Mouse (Mus musculus) heart, adult 9 months (tissue): ENCODE measurements at regions not wholly inside any gene's neighbourhood (a gene's known extent, or its start where the extent isn't known, plus 50 kb on each side); places are given as distances from the start of the nearest gene placed in this dataset.
A peak's percentile ranks its signal among the peaks of the same experiment; 100 is the strongest.
"Not testable (repeated sequence)": the region's sequence is repeated elsewhere in the genome, so short reads cannot be mapped to it uniquely, and the experiment has no call there.

Experiments used
- DNase-seq, 2 experiments: peaks; one replicate each; pipeline ENCODE4 v3.0.0; 2022; ENCODE audit warnings: low spot score in 2 of 2

DNA sequence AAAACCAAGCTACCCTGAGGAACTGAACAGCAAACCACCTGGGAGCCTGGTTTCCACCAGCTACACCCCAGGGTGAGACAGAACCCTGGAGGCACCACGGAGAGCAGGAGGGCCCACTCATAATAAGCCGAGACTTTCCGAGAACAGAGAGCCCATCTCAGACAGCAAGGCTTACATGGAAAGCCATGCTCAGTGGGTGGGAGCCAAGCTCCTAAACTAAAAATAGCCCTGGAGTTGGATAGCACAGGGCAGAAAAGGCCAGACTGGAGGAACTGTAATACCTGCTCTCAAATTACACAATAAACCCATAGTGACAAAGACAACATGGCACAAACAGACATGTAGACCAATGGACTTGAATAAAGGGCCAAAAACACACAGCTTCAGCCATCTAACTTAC, 69.9 kb downstream of the Fbxo4 start:
- DNase-seq, result peak; percentile 4 to 6

DNA sequence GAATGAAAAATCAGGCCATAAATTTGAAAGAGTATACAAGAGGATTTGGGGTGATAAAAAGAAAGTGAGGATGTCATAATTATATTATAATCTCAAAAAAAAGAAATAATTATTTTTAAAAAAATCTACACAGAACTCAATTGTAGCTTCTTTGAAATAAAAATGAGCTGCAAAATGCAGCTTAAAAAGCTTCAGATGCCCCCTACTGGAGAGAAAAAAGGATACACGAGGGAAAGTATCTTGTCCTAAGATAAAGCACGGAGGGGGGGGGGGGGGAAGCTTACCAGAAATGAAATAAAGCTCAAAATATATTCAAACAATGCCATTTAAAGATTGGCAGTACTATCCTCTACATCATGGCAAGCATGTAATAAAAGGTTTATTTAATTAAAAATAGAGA, 70.7 kb downstream of the Fbxo4 start:
- peak in 1 of 2 experiments; percentile 18 for DNase-seq

DNA sequence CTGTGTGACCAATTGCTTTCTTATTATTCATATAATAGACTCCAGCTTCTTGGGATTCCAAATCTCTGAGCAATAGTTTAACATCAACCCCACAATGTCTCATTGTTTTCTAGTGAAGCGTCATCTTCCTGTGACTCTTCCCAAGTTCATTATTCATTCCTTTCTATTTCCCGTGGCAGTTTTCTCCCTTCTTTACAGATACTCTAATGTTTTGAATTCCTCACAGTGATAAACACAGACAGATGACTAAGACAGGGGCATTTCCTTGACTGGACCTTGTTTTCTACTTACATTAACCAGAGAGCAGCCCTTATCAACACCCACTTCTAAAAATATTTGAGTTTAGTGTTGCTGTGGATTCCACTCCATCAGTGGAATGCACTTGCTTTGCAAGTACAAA, 73.8 kb downstream of the Fbxo4 start:
- no peak for DNase-seq

DNA sequence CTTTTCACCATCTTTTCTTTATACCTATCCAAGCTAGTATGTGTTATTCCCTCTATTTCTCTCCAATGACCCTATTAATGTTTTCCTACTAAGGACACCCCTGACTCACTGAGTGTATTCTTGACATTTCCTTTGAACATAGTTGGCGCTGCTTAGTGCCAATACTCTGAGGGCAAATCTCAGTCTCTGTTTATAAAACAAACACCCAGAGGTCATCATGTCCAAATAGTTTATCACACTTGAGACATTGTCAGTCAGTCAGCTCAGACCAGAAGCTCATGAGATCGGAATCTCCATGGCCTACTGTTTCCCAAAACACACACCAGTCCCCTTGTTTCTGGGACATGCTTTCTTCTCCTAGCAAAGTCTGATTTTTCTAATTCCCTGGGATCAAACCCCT, 100.9 kb downstream of the Fbxo4 start:
- DNase-seq, result no peak

DNA sequence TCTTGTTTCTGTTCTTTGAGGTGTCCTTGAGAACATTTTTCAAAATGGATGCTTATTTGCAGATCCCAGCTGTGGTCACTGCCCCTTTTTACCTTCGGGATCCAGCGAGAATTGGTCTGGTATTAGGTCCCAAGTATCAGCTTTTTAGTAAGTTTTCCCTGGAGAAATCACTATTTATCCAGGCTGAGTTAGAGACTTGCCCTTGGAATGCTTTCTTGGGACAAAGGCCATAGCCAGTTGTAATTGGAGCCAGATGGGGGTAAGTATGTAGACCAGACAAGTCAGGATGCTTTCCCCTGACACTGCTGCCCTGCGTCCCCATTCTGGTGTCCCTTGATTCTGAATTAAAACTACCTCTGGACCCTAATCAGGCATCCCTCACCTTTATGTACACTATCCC, 101.9 kb downstream of the Fbxo4 start:
- DNase-seq, result no peak

DNA sequence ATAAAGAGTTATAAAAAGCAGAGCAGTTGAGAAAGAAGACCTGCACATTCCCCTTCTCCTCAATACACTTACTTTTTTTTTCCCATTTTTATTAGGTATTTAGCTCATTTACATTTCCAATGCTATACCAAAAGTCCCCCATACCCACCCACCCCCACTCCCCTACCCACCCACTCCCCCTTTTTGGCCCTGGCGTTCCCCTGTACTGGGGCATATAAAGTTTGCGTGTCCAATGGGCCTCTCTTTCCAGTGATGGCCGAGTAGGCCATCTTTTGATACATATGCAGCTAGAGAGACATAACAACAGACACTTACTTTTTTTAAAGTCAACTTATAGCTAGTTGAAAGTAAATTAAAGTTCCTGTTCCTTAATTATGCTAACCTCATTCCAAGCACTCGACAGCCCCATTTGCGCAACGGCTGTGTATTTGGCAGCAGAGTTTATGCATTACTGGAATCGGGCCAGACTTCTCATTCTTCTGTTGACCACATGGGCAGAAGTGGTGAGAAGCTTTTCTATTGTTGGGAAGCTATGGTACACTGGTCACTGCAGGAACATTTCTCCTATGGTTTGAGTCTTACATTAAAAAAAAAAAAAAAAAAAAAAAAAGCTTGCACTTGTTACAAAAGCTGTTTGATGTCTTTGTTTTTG, 104.0 kb downstream of the Fbxo4 start:
- peak; percentile 25 to 65 for DNase-seq

DNA sequence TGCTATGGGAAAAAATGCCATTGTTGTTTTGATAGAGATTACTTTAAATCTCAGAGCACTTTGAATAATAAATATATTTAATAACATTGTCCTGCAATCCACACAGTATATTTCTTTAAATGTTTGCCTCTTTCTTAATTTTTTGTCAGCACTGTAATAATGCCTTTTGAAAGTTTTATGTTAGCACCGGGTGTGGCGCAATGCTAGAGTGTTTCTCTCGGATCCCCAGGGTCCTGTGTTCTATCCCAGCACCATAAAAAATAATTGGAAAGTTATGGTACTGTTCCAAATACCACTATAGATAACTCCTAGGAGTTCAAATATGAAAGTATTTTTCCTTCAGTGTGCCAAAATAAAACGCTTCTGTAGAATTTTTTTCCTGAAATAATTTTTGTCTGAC, 147.6 kb downstream of the Fbxo4 start:
- no peak for DNase-seq

DNA sequence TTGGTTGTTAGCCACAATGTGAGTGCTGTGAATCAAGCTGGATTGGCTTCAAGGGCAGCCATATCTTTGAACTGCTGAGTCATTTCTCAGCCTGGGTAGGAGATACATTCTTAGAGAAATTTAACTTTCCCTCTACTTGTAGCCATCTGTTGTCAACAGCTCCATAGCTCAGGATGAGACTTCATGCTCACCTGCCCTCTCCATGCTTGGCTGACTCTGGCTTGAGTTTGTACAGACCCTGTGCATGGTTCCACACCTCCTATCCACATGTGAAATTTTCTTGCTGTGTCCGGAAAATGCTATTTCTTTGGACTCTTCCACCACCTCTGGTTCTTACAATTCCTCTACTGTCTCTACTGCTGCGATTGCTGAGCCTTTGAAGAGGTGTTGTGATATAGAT, 173.9 kb downstream of the Fbxo4 start:
- no peak for DNase-seq

DNA sequence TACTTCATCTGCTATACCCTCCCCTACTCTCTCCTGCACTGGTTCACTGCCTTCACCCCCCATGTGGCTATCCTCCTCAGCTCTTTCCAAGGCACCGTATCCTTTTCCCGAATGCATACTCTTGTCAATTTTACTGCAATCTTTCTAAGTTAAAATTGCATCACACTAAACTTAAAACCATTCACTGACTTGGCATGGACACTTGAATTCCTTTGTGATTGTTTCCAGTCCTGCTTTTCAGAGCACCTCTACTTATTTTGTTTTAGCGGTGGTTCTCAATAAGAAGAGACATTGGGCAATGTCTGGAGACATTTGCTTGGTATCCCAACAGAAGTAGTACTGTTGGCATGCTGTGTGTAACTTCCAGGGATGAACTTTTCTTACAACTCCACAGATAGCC, 192.6 kb upstream of the Ghr start:
- no peak for DNase-seq

DNA sequence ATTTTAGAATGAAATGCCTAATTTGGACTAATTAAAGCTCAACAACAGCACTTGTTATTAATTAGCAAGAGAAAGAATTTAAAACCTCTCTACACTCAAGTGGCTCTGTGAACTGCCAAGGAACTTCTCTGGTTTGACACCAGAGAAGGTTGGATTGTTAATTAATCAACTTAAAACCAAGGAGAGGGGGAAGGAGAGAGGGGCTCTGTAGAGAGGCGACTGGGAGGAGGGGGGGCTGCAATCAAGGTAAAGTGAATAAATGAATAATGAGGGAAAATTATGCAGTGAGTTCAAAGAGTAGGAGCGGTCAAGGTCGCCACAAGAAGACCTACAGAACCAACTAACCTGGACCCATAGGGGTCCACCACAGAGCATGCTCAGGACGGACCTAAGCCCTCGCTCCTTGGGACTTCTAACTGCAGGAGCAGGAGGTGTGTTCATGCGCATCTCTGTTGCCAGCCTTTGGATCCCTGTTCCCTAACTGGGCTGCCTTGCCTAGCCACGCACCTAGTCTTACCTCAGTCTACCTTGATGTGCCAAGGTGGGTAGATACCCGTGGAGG, 189.0 kb upstream of the Ghr start:
- DNase-seq, result no peak

DNA sequence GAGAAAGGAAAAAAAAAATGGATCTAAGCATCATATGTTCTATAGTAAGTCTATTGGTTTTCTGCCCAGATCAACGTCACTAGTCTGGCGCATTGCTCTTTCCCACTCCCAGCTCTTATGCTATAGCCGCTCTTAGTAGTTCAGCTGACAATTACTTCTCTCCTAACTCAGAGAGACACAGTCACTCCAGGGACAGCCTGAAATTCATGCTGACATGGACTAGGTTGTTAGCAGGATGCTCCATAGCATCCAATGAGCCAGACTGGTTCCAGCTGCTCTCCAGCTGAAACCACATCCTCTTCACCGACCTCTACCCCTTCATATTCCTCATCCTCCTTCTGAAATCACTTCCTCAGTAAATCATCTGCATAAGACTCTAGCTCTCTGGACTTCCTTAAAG, 187.0 kb upstream of the Ghr start:
- peak in 1 of 2 experiments; percentile 21 for DNase-seq

DNA sequence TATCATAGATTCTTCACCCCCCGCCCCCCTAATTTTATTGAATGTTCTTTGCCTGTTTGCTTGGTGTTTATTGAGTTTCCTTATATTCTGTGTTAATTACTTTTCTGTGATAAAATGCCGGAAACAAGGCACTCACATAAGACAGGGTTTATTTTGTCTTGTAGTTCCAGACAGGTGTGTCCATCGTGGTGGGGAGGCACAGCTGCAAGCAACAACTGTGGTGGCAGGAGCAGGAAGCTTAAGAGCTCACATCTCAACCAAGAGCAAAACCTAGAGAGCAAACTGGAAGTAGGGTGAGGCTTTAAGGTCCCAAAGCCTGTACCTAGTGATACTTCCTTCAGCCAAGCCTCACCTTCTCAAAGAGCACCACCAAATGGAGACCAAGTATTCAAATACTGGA, 181.4 kb upstream of the Ghr start:
- DNase-seq, result no peak

DNA sequence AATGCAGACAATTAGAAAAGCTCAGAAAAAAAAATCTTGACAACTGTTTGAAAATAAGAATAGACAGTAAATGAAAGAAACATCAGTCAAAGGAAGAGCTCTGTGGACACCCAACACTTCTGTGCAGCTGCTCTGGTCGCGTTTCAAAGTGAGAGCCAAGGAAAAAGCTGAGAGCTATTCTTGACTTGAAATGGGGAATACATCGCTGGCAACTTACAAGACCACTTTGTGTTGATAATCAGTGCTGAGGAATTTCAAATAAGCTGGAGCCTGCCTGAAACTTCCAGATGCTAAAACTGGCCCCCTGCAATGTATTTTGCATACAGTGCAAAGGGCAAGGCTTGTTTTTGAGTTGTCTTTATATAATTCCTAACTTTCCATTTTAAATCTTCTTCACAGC, 177.1 kb upstream of the Ghr start:
- DNase-seq, result peak in 1 of 2 experiments; percentile 14

DNA sequence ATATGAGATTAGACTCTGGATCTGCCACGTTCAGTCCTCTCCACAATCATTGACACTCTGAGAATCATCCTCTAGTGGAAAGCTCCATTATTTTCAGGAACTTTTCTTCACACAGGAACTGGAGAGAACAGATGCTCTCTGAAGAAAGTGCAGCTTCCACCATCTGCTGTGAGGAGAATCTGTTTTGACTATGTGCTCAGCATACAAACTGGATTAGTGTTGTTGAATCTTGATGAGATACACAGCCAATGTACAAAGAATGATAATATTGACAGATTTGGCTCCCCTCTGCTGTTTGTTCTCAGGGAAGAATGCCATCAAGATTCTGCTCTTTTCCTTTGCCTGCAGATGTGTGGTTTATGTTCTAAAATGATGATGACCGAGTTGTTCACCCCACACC, 172.3 kb upstream of the Ghr start:
- DNase-seq, result no peak

DNA sequence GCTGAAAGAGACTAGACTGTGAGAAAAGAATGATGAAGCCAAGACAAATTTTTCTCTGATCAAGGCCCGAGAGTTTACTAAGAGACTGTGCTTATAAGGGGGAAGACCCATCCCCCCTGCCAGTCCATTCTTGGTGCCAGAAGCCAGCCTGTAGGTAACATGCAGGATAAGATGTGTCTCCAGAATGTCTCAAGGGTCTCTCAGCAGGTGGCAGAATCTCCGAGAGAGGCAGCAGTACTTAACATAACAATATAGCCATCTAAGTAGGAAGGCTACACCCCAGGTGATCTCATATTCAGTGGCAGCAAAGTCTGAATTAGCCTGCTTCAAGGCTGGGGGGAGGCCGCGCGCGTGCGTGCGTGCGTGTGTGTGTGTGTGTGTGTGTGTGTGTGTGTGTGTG, 164.8 kb upstream of the Ghr start:
- DNase-seq, result not testable (repeated sequence)

DNA sequence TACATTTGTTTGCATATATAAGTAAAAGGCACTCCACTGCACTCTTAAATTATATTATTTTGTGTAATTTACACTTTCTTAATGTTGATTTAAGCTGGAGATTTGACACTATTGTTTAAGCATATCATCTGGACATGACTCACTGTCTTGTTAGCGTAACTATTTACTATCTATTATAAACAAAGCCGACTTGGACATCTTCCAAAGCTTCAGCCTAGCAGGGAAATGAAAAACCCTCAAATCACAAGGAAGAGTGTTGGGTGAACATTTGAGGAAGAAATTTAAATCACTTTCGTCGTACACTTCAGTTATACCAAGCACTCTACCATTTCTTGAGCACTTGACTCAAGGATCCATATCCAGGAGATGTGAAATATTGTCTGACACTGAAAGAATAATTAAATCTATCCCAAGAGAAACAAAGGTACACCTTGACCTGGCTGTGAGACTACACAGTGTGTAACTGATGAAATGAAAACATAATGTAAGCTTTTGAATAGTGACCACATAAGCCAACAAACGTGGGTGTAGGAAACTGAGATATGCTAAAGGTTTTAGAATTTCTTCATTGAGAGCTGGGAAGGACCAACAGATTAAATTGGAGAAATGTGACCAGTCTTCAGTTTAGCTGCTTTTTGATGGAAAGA, 160.0 kb upstream of the Ghr start:
- no peak for DNase-seq

DNA sequence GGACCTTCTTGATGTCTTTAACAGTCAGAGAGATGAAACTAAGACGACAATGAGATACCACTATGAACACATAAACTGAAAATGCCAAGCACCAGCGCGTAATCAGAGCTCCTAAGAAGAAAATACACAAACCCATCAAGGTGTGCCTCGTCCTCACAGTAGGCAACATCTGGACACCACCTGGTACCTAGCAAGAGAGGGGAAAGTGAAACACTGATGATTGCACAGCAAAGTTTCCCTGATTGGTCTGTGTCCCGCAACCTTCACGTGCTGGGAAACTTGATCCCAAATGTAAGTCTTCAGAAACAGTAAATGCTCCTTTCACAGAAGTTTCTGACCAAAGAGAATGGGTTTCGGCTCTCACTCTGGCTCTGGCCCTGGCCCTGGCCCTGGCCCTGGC, 158.9 kb upstream of the Ghr start:
- no peak for DNase-seq

DNA sequence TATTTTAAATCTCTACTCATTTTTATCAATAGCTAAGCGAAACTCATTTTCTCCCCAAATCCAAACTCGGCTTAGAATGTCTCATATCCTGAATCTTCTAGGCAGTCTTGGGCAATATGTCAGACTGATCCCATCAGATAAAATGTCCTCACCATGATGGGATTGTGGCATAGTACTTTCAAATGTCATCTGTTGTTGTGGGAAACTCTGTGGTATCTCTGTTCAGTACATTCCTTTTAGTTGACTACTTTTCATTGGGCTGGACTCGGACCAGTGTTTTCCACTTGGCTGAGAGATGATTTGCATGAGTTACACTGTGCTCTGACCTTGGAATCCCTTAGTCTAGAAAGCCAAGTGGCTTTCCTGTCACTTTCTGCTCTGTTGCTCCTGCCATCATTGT, 141.9 kb upstream of the Ghr start:
- peak; percentile 71 to 79 for DNase-seq

DNA sequence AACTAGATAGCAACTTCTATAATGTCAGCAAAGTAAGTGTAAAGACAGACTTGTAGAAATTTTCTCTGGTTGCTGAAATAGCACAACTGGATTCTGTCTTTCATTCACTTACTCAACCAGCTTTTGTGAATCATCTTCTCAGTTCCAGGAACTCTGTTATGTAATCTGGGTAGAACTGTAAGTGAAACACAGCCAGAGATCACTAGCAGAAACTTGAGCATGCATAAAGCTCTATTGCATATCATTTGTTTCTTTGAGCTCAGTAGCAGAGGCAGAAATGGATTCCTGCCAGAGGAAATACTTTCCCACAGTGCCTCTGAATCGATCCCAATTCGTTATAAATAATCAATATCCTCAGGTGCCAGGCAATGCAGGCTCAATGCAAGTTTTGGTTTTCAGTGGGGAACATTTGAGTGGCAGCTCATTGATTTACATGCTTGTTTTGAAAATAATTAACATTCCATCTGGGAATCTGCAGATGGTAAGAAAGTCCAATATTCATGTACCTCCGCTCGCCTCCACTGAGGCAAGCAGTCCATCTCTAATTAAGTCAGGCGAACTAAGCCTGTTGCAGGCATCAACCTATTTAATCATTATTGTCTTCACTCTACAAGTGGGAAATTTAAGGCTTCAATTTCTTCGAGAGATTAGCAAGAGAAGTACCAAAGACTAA, 137.5 kb upstream of the Ghr start:
- peak; percentile 29 to 35 for DNase-seq

DNA sequence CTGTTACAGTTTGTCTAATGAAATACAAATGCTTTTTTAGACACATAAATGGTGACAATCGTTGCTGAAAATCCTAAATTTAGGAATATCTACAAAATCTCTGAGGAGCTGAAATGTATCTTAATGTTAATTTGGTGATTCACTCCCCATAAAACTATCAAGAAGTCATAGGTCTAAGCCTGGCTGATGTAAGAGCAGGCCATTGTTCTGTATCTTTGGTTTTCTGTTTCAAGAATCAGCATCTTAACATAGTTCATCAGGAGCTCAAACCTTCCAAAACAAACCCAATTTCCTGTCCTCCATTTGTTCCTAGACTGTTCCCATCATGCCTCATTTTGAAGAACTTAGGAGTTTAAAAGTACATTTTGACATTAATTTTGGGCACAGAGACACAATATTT, 128.5 kb upstream of the Ghr start:
- DNase-seq, result no peak

DNA sequence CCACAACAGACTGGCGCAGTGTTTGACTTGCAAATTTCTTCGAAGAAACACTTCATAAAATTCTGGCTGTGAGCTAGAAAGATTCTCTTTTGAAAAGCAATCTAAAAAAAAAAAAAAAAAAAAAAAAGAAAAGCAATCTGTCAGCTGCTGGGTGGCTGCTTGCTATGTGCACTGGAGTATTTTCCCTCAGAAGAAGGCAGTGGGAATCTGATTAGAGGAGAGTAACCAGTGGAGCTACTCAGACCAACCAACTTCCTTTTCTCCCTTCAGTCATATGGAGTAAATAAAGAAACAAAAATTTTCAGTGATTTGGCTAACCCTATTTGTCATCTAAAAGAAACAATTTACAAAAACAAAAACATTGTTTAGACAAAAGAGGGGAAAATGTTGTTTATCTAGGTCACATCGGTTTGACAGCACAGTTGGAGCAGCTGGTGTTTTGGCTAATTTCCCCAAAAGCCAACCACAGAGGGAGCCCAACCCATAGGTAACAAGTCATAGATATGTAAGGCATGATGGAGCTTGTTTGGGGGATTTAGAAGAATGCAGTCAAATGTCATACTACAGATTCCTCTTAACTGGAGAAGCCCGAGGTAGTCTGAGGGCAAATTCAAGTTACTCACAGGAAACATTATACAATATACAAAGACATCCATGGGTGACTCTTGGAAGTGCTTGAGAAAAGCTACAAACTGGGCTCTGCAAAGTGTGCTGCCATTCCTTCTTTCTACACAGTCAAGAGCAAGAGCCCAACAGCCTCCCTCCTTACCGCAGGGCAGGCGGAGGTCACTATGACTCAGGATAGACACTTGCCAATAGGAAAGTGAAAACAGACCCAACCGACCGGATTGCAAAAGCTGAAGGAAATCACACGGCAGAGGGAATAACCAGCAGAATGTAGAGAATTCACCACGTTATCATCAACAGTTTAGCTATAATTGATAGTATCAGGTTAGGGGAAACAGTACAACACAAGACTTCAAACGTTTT, 124.1 kb upstream of the Ghr start:
- DNase-seq, result peak; percentile 66 to 68
